Mouse (Mus musculus): ENCODE measurements around the gene Chmp4b.

Chmp4b gene

DNA sequence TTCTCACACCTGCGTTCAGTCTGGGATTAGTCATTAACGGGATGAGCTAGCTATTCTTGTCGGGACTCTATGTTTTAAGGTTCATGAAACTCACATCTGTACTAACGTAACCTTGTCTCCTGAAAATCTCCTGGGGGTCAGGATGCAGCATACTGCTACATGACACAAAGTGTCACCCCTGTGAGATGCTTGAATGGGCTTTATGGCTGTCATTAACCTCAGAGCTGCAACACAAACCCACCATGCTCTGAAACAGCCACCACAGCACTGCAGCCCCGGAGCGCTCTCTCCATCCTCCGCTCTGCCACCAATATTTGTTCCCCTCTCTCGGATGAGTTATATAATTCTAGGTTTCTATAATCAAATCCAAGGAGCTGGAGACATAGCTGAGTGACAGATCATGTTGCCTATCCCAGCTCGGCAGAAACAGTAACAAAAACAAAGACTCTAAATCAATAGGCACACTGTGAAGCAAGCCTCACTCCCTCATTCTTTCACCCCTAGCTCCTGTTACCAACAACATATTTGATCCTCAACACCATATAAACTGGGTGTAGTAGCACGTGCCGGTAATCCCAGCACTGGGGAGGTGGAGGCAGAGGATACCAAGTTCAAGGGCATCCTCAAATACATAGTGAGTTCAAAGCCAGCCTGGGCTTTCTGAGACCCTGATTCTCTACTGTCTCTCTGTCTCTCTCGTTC lies 67.5 kb downstream of the Chmp4b start:
- DNase-seq (ENCODE audit: low spot score in 2 of 2), result no peak

DNA sequence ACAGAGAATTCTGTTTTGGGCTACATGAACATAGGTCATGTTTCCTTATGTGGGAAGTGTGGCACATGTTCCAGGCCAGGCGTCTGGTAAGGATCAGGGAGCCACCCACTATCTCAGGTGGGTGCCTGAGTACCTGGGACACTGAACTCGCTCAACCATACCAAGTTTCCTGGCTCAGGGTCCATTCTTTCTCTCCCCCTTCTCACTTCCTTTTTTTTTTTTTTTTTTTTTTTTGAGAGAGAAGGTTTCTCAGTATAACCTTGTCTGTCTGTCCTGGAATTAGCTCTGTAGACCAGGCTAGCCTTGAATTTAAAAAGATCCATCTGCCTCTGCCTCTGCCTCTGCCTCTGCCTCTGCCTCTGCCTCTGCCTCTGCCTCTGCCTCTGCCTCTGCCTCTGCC lies 68.8 kb downstream of the Chmp4b start:
- DNase-seq (ENCODE audit: low spot score in 2 of 2), result no peak

DNA sequence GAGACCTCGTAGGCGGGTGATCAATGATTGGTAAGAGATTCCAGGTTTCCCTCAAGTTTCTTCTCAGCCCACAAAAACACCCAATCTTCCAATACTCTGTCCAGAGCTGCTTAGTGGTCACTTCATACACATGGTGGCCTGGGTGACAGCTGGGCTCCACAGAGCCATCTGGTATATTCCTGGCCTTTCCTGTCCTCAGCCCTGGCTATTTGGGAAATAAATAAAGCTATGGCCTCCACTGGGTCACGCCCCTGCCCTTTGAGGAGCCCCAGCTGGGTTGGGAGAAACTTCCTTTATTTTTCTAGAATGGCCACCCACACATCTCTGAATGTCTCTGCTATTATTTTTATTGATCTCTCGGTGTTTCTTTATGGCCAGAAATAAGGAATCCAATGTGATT lies 72.0 kb downstream of the Chmp4b start:
- DNase-seq (ENCODE audit: low spot score in 2 of 2), result no peak

DNA sequence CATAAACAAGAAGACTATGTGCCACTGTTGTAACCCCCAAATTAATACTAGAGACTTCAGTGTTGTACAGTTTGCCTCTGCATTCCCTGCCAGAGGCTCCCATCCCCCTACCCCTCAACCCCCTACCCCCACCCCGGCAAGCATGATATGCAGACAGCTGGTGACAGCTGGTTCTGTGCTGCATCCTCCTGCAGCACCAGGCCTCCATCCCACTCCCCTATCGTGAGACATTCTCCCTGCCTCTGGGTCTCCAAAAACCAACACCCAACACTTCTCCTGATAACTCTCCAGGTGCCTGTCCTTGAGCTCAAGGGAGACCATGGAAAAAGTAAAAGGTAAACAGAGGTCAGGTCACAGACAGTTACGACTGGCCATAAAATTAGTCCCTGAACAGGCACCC lies 78.2 kb downstream of the Chmp4b start:
- DNase-seq (ENCODE audit: low spot score in 2 of 2), result no peak

DNA sequence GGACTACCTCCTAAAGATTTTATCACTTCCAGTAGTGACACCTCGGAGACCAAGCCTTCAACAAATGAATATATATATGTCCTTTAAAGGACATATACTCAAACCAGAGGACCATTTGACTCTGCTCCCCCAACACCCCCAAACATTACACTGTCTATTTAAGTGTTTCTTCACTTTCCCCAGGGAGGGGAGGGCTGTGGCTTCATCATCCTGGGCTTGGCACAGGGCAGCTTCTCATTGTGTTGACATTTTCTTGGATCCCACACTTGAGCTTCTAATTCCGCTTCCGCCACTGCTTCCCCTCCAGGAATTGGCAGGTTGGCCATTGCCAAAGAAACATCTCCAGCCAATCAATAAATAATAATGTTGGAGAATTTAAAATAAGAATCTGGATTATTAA lies 79.3 kb downstream of the Chmp4b start:
- DNase-seq (ENCODE audit: low spot score in 2 of 2), result no peak

DNA sequence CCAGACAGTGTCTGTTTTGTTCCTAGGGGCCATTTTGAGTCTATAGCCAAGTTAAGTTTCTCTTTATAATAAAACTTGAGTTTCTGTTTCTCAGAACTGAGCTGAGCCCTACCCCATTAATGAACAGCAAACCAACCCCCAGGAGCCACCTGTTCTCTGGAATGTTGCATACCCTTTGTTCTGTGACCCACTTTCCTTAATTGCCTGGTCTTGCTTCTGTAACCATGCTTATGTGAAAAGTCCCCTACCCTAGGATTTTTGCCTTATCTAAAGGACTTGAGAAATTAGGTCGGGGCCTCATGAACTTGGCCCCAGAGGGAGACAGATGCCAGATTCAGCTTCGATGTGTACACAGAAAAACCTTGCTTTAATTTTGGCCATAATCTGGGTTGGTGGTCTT lies 80.4 kb downstream of the Chmp4b start:
- no peak for DNase-seq (ENCODE audit: low spot score in 2 of 2)

DNA sequence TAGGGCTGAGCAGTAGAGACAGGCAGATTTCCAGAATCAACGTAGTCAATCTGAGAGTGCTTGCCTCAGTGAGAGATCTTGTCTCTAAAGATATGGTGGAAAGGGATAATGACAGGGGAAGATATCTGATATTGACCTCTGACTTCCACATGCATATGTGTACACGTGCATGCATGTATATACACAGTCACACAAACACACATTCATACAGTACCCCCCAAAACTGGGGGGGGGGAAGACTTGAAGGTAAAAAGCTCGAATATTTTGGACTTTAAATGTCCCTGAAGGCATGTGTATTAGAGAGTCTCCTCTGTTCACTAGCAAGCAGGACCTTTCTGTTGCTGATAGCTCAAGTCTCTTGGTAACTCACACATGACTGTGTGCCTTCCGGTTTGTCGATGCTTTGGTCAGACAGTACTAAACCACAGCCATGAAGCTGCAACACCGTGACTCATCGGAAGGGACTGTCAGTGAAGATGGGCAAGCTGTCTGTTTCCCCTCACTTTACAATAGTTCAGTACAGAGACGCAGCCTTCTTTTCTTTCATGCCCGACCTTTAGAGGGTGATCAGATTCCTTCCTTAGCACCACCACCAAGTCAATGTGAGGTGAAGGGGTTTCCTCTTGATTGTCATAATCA lies 81.1 kb downstream of the Chmp4b start:
- no peak for DNase-seq (ENCODE audit: low spot score in 2 of 2)

DNA sequence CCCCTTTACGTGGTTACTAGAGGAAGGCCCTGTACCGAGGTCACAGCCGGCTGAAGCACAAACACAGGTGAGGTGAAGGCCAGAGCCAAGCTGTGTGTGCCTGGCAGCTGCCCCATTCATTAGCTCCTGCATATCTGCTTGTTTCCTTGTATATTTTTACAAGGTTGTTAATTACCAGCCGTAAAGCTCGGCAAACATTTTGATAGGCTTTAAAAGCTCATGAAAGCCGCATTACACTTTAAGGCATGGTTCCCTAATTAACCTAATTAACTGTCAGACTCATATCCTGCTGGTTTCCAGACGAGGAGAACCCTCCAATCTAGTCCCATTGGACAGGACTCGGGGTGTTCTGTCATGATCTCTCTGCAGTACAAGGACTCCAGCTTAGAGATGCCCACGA lies 83.5 kb downstream of the Chmp4b start:
- no peak for DNase-seq (ENCODE audit: low spot score in 2 of 2)

DNA sequence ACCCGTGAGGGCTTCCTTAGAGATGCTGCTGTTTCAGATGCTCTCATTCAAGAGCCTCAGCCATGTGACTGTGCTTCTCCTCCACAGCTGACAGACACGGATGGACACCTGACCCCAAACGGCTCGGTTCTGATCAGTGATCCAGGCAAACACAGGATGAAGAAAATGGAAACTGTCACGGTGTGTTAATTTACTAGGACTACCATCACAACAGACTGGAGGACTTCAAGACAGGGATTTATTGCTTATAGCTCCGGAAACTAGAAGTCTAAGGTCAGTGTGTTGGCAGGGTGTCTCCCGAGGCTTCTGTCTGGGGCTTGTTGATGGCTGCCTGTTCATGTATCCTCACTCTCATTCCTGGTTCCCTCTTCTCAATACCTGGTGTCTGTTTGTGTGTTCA lies 83.9 kb downstream of the Chmp4b start:
- DNase-seq (ENCODE audit: low spot score in 2 of 2), result no peak

DNA sequence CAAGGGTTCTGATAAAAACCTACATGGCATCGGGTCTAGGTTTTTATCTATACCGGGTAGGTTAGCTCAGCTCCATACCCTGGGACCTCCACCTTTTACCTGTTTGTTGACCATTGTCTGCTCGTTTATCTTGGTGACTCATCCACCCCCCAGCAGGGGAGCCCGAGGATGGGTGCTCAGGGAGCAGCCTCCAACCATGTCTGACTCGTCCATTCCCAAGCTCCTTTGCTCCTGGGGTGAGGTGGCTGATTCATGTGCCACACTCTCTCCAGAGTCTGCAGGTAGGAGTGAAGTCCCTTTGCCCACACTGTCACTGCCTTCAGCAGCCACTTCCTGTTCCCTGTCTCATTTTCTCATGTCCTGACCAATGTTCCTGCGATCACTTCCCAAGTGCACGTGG lies 84.5 kb downstream of the Chmp4b start:
- DNase-seq (ENCODE audit: low spot score in 2 of 2), result no peak

DNA sequence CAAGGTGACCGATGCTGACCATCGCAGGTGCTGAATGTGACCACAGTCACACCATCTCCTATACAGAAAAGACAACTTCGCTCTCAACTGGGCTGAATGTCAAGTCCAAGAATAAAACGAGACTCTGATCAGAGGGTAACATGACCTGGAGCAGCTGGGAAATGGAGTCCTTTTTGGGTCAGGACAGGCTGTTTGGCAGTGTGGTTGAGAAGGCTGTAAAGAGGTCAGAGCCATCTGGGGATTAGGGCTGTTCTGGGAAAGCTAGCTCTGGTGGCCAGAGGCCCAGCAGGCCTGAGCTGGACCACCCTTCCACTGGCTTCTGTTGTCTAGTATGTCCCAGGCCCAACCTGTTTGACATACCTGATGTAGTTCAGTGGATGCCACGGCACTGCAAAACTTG lies 87.1 kb downstream of the Chmp4b start:
- no peak for DNase-seq (ENCODE audit: low spot score in 2 of 2)

DNA sequence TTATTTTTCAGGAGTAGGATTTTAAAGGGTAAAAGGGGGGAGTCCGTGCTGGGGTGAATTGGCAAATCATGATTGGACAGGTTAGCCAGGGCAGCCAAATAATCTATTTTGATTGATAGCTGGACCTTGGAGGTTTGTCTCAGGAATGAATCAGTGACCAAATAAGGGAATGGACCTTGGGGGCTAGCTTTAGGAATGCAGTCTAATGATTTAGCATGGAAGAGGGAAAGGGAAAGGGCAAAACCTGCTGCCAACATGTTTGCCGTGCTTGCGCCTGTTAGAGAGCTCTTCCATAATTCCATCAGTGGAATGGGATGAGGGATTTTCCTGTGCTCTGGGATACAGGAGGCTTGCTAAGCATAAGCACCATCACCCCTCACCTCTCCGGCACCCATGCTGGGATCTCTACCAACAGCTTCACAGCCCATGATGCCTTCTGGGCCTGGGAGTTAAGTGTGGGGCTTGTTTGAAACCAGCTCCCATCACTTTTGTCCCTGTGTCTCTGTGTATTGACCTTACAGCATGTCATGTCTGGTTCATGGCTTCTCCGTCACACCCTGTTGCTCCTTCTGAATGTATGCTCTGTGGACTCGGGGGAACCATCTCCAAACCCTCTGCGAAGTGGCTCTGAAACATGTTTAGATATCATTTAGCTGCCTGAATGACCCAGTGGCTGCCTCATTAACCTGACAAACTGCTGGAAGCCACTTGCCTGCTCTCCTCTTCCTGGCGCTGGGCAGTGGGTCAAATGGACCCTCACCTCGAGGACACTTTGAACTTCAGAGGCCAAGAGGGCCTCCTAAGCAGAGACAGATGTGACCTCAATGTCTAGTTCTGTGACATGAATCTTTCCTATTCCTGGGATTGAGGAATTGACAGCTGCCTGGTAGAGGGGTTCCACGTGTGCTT lies 91.7 kb downstream of the Chmp4b start:
- no peak for DNase-seq (ENCODE audit: low spot score in 2 of 2)

DNA sequence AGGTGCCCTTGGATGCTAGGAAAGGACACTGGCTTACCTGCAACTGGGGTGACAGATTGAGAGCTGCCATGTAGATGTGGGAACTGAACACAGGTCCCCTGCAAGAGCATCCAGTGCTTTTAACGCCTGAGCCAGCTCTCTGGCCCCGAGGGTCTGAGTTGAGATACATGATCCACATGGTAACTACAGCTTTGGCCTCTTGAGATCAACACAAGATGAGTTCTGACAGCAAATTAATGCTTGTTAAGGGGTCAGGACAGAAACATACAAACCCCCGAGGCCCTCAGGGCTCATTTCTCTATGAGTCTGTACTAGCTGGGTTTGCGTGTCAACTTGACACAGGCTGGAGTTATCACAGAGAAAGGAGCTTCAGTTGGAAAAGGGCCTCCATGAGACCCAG lies 92.4 kb downstream of the Chmp4b start:
- DNase-seq (ENCODE audit: low spot score in 2 of 2), result no peak
